Mouse (Mus musculus): ENCODE data around the gene Epo. TPM values are rescaled to one million over a fixed set of nuclear protein-coding genes. Genes with fewer than 3 reads are reported as not detected.

The Epo gene
- polyA plus RNA-seq, 1 experiment from 2014 or later = not detected

DNA sequence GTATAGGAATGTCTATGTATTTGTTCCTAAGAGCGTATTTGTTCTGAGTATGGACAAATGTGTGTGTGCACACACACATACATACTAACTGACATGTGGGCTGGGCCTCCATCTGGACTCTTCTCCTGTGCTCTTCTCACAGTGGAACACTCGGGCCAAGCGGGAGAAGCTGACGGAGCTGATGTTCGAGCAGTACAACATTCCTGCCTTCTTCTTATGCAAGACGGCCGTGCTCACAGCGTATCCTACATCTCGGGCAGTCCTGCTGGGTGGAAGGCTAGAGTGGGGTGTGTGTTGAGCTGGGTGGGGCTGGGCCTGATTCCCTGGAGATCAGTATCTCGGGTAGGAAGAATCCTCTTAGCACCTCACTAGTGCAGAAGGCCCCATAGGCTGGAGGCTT is 29.9 kb upstream of the Epo start:
- no peaks in the 10 kb centered on the region for H3K27me3 ChIP-seq
- no peak overlapping the region for H3K4me3 ChIP-seq
- no peaks in the 10 kb centered on the region for H3K36me3 ChIP-seq
- H3K4me1 ChIP-seq = no peaks in the 10 kb centered on the region
- ATAC-seq (ENCODE audit: insufficient number of reproducible peaks, low FRiP score, low TSS enrichment, low read depth) = no peak
- no peaks in the 10 kb centered on the region for H3K9me3 ChIP-seq
- H3K4me2 ChIP-seq = no peak overlapping the region
- H3K9ac ChIP-seq = no peak overlapping the region
- no peak overlapping the region for H3K27ac ChIP-seq
- WGBS = 63% methylated on average over 10 of the region's 10 CpGs

DNA sequence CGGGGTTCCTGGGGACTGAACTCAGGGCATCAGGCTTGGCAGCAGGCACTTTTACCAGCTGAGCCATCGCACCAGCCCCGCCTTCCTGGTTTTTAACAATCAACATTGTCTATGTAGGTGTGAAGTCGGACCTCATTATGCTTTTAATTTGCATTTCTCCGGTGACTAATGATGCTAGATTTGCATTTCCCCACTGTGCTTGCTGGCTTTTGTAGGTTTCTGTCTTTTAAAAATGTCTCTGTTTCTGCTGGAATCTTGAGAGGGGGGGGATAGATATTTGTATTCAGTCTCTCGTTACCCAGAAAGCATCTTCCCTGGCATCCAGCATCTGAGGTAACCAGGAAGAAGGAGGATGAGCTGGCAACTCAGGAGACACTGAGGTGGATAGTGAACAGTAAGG is 28.5 kb upstream of the Epo start:
- Histone ChIP-seq H3K4me1 (no peaks in the 10 kb centered on the region), H3K36me3 (no peaks in the 10 kb centered on the region), H3K4me3 (no peak overlapping the region), H3K9me3 (no peaks in the 10 kb centered on the region), H3K27ac (no peak overlapping the region), H3K9ac (no peak overlapping the region), H3K27me3 (no peaks in the 10 kb centered on the region), H3K4me2 (no peak overlapping the region)
- no peak for ATAC-seq (ENCODE audit: insufficient number of reproducible peaks, low FRiP score, low TSS enrichment, low read depth)
- 61% methylated on average over 6 of the region's 6 CpGs for WGBS

- no peak overlapping the region for H3K4me2 ChIP-seq
- H3K4me1 ChIP-seq = peaks cover 7% of the 10 kb centered on the region
- H3K36me3 ChIP-seq = no peaks in the 10 kb centered on the region
- H3K27me3 ChIP-seq = peaks cover 20% of the 10 kb centered on the region
- no peak overlapping the region for H3K27ac ChIP-seq
- no peaks in the 10 kb centered on the region for H3K9me3 ChIP-seq
- no peak overlapping the region for H3K9ac ChIP-seq
- no peak for ATAC-seq (ENCODE audit: insufficient number of reproducible peaks, low FRiP score, low TSS enrichment, low read depth)
- no peak overlapping the region for H3K4me3 ChIP-seq
- WGBS = 44% methylated on average over 11 of the region's 11 CpGs
Measured at GRCm38 (mm10) chr5:137553898-137554297, 20.9 kb upstream of the Epo start.

GRCm38 (mm10) chr5:137553411-137553837 is 20.4 kb upstream of the Epo start, which contains the start of gene Actl6b:
Actl6b (plus strand) TSS chr5:137553517.
- Histone ChIP-seq H3K9ac (no peak within 1 kb of the TSS), H3K4me2 (peak within 1 kb of the TSS; percentile 41), H3K4me1 (peaks cover 7% of the 10 kb centered on the region), H3K9me3 (no peaks in the 10 kb centered on the region), H3K4me3 (peak within 1 kb of the TSS; percentile 13), H3K36me3 (no peaks in the 10 kb centered on the region), H3K27me3 (peaks cover 20% of the 10 kb centered on the region), H3K27ac (no peak within 1 kb of the TSS)
- ATAC-seq (ENCODE audit: insufficient number of reproducible peaks, low FRiP score, low TSS enrichment, low read depth) = peak; percentile 55; the same call in 1 of the 2 replicates
- 2% methylated on average over 37 of the region's 37 CpGs for WGBS

DNA sequence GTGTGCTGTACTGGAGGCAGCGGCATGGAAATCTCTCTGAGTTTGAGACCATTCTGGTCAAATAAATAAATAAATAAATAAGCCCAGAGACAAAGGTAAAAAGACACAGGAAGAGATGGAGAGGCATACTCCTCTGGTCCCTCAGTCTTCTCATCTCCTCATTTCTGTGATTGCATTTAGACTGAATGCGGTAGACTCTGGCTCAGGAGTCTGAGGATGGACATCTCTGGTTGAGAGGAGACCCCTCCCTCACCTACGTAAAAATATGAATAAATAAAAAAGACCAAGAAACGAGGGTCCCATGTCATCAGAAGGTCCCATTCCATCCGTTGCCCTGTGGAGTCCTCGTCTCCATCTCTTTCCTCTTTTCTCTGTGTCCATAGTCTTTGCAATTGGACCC is 20.0 kb upstream of the Epo start:
- Histone ChIP-seq H3K27ac (no peak overlapping the region), H3K9ac (no peak overlapping the region), H3K4me2 (peak overlapping the region; percentile 41), H3K4me1 (peaks cover 7% of the 10 kb centered on the region), H3K4me3 (peak overlapping the region; percentile 13), H3K27me3 (peaks cover 20% of the 10 kb centered on the region), H3K36me3 (no peaks in the 10 kb centered on the region), H3K9me3 (no peaks in the 10 kb centered on the region)
- WGBS = 24% methylated on average over 6 of the region's 6 CpGs
- ATAC-seq (ENCODE audit: insufficient number of reproducible peaks, low FRiP score, low TSS enrichment, low read depth) = no peak

DNA sequence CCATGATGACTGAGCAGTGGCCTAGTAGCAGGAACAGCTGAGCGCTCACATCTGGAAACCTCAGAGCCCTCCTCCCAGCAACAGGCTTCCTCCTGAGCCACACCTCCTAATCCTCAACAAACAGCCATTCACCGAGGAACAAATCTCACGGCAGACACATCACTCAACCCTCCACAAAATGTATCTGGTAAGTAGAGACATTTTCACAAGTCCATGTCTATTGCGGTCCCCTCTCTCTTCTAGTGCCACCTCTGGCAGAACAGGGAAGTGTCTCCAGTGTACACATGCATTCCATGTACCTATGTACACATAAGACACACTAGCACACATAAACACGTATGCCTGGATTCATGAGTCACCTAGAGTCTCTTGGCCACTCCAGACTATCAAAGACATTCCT is 18.1 kb upstream of the Epo start:
- Histone ChIP-seq H3K4me2 (no peak overlapping the region), H3K27ac (no peak overlapping the region), H3K4me3 (no peak overlapping the region), H3K9ac (no peak overlapping the region), H3K36me3 (no peaks in the 10 kb centered on the region), H3K9me3 (no peaks in the 10 kb centered on the region), H3K27me3 (peaks cover 20% of the 10 kb centered on the region), H3K4me1 (peaks cover 7% of the 10 kb centered on the region)
- 66% methylated on average over 5 of the region's 5 CpGs for WGBS
- no peak for ATAC-seq (ENCODE audit: insufficient number of reproducible peaks, low FRiP score, low TSS enrichment, low read depth)

DNA sequence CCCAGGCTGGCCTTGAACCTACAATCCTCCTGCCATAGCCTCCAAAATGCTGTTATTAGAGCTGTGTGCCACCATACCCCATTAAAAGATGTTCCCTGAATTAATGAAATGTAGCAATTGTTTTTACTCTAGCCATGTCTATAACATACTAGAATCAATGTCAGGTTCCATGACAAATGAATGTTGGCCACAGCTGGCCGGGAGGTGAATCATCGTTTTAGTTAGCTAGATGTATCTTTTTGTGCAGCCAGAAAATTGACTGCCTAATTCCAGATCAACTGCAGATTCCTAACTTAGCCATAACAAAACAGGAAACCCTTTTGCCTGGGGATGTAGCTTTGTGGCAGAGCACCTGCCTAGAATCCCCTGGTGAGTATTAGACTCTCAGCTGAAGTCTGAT is 16.8 kb upstream of the Epo start:
- WGBS = 85% methylated on average over 2 of the region's 2 CpGs
- H3K36me3 ChIP-seq = no peaks in the 10 kb centered on the region
- no peak overlapping the region for H3K9ac ChIP-seq
- H3K27me3 ChIP-seq = peaks cover 18% of the 10 kb centered on the region
- no peak overlapping the region for H3K4me2 ChIP-seq
- no peak overlapping the region for H3K4me3 ChIP-seq
- peaks cover 7% of the 10 kb centered on the region for H3K4me1 ChIP-seq
- no peak for ATAC-seq (ENCODE audit: insufficient number of reproducible peaks, low FRiP score, low TSS enrichment, low read depth)
- no peak overlapping the region for H3K27ac ChIP-seq
- no peaks in the 10 kb centered on the region for H3K9me3 ChIP-seq

DNA sequence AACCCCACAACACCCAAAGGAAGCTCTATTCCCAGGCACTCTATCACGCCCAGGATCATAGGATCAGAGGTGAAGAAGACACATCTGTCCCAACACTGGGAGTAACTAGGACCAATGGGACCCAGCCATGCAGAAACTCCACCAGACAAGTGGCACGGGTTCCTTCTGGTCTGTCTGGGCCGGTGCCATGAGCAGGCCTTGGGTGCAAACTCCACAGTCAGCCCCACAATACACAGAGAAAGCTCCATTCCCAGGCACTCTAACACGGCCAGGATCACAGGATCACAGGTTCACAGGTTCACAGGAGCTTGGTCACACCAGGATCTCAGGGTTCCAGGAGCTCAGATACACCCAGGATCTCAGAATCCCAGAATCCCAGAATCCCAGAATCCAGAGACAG is 12.6 kb upstream of the Epo start:
- H3K36me3 ChIP-seq = no peaks in the 10 kb centered on the region
- H3K4me1 ChIP-seq = no peaks in the 10 kb centered on the region
- H3K9ac ChIP-seq = no peak overlapping the region
- no peak overlapping the region for H3K4me2 ChIP-seq
- no peaks in the 10 kb centered on the region for H3K9me3 ChIP-seq
- H3K4me3 ChIP-seq = no peak overlapping the region
- 76% methylated on average over 4 of the region's 4 CpGs for WGBS
- H3K27me3 ChIP-seq = no peaks in the 10 kb centered on the region
- no peak for ATAC-seq (ENCODE audit: insufficient number of reproducible peaks, low FRiP score, low TSS enrichment, low read depth)
- H3K27ac ChIP-seq = no peak overlapping the region

DNA sequence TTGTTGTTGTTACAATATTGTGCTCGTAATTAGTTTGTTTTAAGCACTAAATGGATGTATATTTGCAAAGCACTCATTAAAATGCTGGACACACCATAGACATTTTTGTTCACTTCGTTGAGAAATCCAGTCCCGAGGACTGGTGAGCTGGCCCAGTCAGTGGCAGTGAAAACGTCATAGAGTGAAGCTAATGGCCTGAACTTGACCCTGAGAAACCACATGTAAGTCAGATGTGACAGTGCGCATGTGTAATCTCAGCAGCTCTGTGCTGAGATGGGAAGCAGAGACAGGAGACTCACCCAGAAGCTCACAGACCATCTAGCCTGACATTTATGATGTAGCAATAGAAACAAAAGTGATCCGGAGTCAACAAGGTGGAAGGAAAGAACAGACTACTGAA is 11.9 kb upstream of the Epo start:
- Histone ChIP-seq H3K4me3 (no peak overlapping the region), H3K36me3 (no peaks in the 10 kb centered on the region), H3K27me3 (no peaks in the 10 kb centered on the region), H3K9ac (no peak overlapping the region), H3K27ac (no peak overlapping the region), H3K4me2 (no peak overlapping the region), H3K4me1 (no peaks in the 10 kb centered on the region), H3K9me3 (no peaks in the 10 kb centered on the region)
- WGBS = 56% methylated on average over 6 of the region's 6 CpGs
- no peak for ATAC-seq (ENCODE audit: insufficient number of reproducible peaks, low FRiP score, low TSS enrichment, low read depth)

DNA sequence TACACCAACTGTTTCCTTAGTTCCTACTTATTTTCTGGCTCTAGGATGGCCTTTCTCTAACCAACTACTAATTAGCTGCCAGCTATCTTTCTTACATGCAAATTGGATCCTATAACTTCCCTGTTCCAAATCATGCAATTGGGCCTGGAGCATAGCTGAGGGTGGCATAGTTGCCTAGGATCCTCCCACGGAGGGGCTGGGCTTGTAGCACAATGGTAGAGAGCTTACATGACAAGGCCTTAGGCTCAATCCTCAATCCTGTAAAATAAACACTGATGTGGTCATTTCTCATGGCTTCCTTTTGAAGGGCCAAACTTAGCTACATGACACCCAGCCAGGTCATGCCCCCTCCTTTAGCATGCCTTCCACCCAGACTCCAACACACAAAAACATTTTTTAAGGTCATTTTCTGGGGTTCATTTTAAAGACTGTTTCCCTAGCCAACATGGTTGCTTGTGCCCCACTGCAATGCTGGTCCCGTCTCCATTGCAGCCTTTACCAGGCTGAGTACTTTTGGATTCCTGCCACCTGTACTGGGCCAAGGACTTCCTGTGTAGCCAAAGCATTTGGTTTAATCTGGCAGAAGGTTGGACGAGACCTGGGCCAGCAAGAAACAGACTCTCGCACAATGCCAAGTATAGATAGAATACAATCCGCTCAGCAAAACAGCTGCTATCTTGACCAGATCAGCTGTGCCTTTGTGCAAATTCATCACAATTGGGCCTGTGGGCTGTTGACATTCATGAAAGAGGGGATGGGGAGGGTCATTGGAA is 8.9 kb upstream of the Epo start:
- Histone ChIP-seq H3K9me3 (no peaks in the 10 kb centered on the region), H3K36me3 (no peaks in the 10 kb centered on the region), H3K27me3 (no peaks in the 10 kb centered on the region), H3K4me3 (no peak overlapping the region), H3K27ac (no peak overlapping the region), H3K4me2 (no peak overlapping the region), H3K9ac (no peak overlapping the region), H3K4me1 (no peaks in the 10 kb centered on the region)
- WGBS = 73% methylated on average over 5 of the region's 5 CpGs
- no peak for ATAC-seq (ENCODE audit: insufficient number of reproducible peaks, low FRiP score, low TSS enrichment, low read depth)

DNA sequence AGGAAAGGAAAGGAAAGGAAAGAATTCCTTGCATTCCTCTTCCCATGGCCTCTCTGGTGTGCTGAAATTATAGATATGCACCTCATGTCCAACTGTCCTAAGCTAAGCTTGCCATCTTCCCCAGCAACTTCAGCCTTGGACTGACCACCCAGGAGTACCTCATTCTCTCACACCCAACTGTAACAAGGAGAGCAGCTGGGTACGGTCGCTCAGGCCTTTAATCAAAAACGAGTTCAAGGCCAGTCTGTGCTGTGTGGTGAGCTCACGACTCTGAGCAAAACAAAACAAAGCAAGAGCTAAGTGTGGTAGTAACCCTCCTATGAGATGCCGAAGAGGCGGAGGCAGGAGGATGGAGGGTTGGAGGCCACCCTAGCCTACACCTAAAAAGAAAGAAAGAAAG is 7.9 kb upstream of the Epo start:
- no peaks in the 10 kb centered on the region for H3K9me3 ChIP-seq
- H3K4me1 ChIP-seq = no peaks in the 10 kb centered on the region
- no peak overlapping the region for H3K4me2 ChIP-seq
- no peak overlapping the region for H3K9ac ChIP-seq
- ATAC-seq (ENCODE audit: insufficient number of reproducible peaks, low FRiP score, low TSS enrichment, low read depth) = no peak
- WGBS = 78% methylated on average over 6 of the region's 6 CpGs
- H3K4me3 ChIP-seq = no peak overlapping the region
- no peaks in the 10 kb centered on the region for H3K36me3 ChIP-seq
- H3K27me3 ChIP-seq = 0 out of 2 replicates have a peak, but pooled peaks cover 2% of the 10 kb centered on the region
- H3K27ac ChIP-seq = no peak overlapping the region

DNA sequence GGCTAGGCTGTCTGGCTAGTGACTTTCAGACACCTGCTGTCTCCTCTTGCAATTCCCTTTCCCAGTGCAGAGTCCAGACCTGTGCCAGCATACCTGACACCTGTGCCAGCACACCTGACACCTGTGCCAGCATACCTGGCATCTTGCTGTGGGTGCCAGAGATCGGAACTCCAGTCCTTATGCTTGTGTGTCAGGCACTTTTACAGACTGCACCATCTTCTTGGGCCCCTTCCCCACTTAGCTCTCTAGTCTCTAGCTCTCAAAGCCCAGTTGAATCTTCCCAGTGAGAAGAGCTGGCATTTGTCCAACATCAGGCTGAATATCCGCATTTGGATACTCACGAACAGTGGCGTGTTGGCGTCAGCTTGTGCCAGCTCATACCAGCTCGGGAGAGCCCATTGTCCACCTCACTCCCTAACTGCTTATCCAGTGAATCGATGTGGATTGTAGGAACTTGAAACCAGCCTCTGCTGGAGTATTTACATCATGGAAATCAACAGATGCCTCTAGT is 6.3 kb upstream of the Epo start:
- Histone ChIP-seq H3K4me3 (no peak overlapping the region), H3K27ac (no peak overlapping the region), H3K9me3 (no peaks in the 10 kb centered on the region), H3K4me1 (no peaks in the 10 kb centered on the region), H3K36me3 (no peaks in the 10 kb centered on the region), H3K9ac (no peak overlapping the region), H3K27me3 (0 out of 2 replicates have a peak, but pooled peaks cover 2% of the 10 kb centered on the region), H3K4me2 (no peak overlapping the region)
- 67% methylated on average over 7 of the region's 7 CpGs for WGBS
- ATAC-seq (ENCODE audit: insufficient number of reproducible peaks, low FRiP score, low TSS enrichment, low read depth) = no peak

All from limb, embryonic 15.5 days (tissue).